Comparison of ENCODE assay signal across 24 mouse cellular contexts in genomic region chr5:75660342-75660741, GRCm38 (mm10).
"Had no signal": no experiment of that assay in that cellular context is flagged by ENCODE, and none has a peak within 500 bp of the region (broad histone marks: within the 10 kb centered on the region; RNA-seq: fewer than 3 reads in every experiment).

No protein-coding gene starts in this region.

- H3K4me3 ChIP-seq: heart, adult 2 months; heart, embryonic 13.5 days; heart, embryonic 15.5 days; hindbrain, embryonic 13.5 days; intestine, embryonic 15.5 days; limb, embryonic 13.5 days; limb, embryonic 15.5 days; liver, embryonic 12.5 days had no signal

- H3K27ac ChIP-seq: heart, adult 2 months; heart, embryonic 13.5 days; heart, embryonic 15.5 days; hindbrain, embryonic 13.5 days; intestine, embryonic 15.5 days; limb, embryonic 13.5 days; limb, embryonic 15.5 days; liver, embryonic 12.5 days had no signal

- DNase-seq: gastrocnemius, postnatal 14 days; gastrocnemius, postnatal 36 days; heart, adult 11 months; heart, adult 2 months; heart, postnatal 14 days; heart, postnatal 36 days; kidney, adult 18-20 months; kidney, adult 8-10 months; kidney, postnatal 10 days; kidney, postnatal 25 days; kidney, postnatal 4 days; layer of hippocampus, adult 9-11 months; left cerebral cortex, postnatal 4 days had no signal

- ATAC-seq: hindbrain, embryonic 16.5 days; inflammation-experienced regulatory T-cells, adult 6 months; intestine, embryonic 15.5 days; intestine, postnatal 0 days; liver, embryonic 12.5 days had no signal

- H3K4me2 ChIP-seq: heart, embryonic 11.5 days; heart, embryonic 13.5 days; heart, embryonic 15.5 days; hindbrain, embryonic 13.5 days; intestine, embryonic 15.5 days; limb, embryonic 13.5 days; limb, embryonic 15.5 days; liver, embryonic 12.5 days had no signal

- H3K27me3 ChIP-seq: heart, embryonic 13.5 days; heart, embryonic 15.5 days; hindbrain, embryonic 13.5 days; intestine, embryonic 15.5 days; limb, embryonic 13.5 days; limb, embryonic 15.5 days; liver, embryonic 12.5 days had no signal

- H3K36me3 ChIP-seq: intestine, embryonic 15.5 days; limb, embryonic 13.5 days; limb, embryonic 15.5 days had no signal

- H3K4me1 ChIP-seq: heart, embryonic 13.5 days; heart, embryonic 15.5 days; hindbrain, embryonic 13.5 days; intestine, embryonic 15.5 days; limb, embryonic 13.5 days; limb, embryonic 15.5 days; liver, embryonic 12.5 days had no signal
